Mouse (Mus musculus) forebrain, embryonic 10.5 days (tissue): ENCODE results near the gene Map4. TPM values are rescaled to one million over a fixed set of nuclear protein-coding genes. Genes with fewer than 3 reads are reported as not detected.
A peak's percentile ranks its signal among the peaks of the same experiment; 100 is the strongest.
"Not testable (repeated sequence)": the region's sequence is repeated elsewhere in the genome, so short reads cannot be mapped to it uniquely, and the experiment has no call there.

Experiments
- DNase-seq: peaks from one replicate; pipeline ENCODE4 v3.0.0-alpha.2; 2017; ENCODE audit warnings: low spot score; ENCODE audit errors: extremely low spot score
- H3K27ac ChIP-seq: fragments of 300-500 bp; sonication (generic); 2 replicates; pipeline ENCODE4 v1.5.1; 2016; ENCODE audit warnings: mild to moderate bottlenecking
- H3K27me3 ChIP-seq: fragments of 300-500 bp; sonication (generic); 2 replicates; pipeline ENCODE4 v1.6.1; 2016; ENCODE audit warnings: mild to moderate bottlenecking; ENCODE audit not compliant: poor library complexity, severe bottlenecking
- H3K36me3 ChIP-seq: fragments of 300-500 bp; sonication (generic); replicated peaks from 2 replicates; pipeline ENCODE4 v1.6.1; 2016; ENCODE audit warnings: mild to moderate bottlenecking, moderate library complexity
- H3K4me1 ChIP-seq: fragments of 300-500 bp; sonication (generic); 2 replicates; pipeline ENCODE4 v1.6.1; 2016
- H3K4me3 ChIP-seq: fragments of 300-500 bp; sonication (generic); 2 replicates; pipeline ENCODE4 v1.5.1; 2016; ENCODE audit warnings: mild to moderate bottlenecking, moderate library complexity
- H3K9me3 ChIP-seq: fragments of 300-500 bp; sonication (generic); 2 replicates; pipeline ENCODE4 v1.6.1; 2016; ENCODE audit warnings: mild to moderate bottlenecking, moderate library complexity
- WGBS: fragments of 180-500 bp; shearing (Covaris S2); methylation state at CpG from one replicate; pipeline ENCODE4 v1.1.7; 2016; 5-methylcytosine and 5-hydroxymethylcytosine counted together
- polyA plus RNA-seq: library from polyadenylated mRNA; unstranded; fragments of >200 nt; fragmentation: Nextera tagmentation; extraction: Ambion mirVana; gene quantifications from 2 replicates; pipeline ENCODE4 v1.2.1, GENCODE M21; 2016

Gene Map4
- polyA plus RNA-seq, 1 experiment from 2014 or later, result 52.2 TPM

- Histone ChIP-seq H3K27me3 (no peaks in the 10 kb centered on the region), H3K27ac (no peak overlapping the region), H3K9me3 (no peaks in the 10 kb centered on the region), H3K4me1 (peaks cover 5% of the 10 kb centered on the region; the same call in 1 of the 2 replicates), H3K36me3 (peaks cover 6% of the 10 kb centered on the region; the same call in 1 of the 2 replicates), H3K4me3 (no peak overlapping the region)
- no peak for DNase-seq
- 92% methylated on average over 4 of the region's 4 CpGs for WGBS
These were observed 38.6 kb downstream of the Map4 start for GRCm38 (mm10) chr9:109969792-109970336.

DNA sequence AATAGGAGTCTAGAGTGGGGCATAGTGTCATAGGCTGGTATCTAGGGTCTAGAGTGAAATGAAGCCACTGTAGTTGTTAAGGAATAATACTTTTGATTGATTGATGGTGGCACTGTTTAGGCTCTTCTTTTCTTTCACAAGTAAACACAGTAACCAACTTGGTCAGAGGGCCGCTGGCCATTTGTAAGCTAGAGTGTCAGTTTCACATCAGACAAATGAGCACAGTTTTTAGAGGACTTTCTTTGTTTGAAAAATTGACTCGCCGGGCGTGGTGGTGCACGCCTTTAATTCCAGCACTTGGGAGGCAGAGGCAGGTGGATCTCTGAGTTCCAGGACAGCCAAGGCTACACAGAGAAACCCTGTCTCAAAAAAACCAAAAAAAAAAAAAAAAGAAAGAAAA is 40.5 kb downstream of the Map4 start:
- H3K4me1 ChIP-seq, result peaks cover 11% of the 10 kb centered on the region; the same call in 1 of the 2 replicates
- not testable (repeated sequence) for H3K36me3 ChIP-seq, DNase-seq, H3K9me3 ChIP-seq, H3K4me3 ChIP-seq, H3K27ac ChIP-seq, H3K27me3 ChIP-seq
- WGBS, result 95% methylated on average over 5 of the region's 5 CpGs

DNA sequence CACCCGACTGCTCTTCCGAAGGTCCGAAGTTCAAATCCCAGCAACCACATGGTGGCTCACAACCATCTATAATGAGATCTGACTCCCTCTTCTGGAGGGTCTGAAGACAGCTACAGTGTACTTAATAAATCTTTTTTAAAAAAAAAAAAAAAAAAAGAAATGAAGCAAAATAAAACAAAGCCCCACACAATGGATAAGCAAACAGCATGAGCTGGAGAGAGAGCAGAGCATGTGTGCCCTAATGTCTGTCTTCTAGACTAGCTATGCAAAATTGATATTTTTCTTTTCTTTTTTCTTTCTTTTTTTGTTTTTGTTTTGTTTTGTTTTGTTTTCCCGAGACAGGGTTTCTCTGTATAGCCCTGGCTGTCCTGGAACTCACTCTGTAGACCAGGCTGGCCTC is 49.0 kb downstream of the Map4 start:
- H3K4me3 ChIP-seq, DNase-seq, H3K27me3 ChIP-seq, H3K9me3 ChIP-seq, H3K27ac ChIP-seq, H3K4me1 ChIP-seq: not testable (repeated sequence)
- H3K36me3 ChIP-seq, result peaks cover 35% of the 10 kb centered on the region
- WGBS, result 91% methylated on average over 4 of the region's 4 CpGs

- Histone ChIP-seq H3K4me3 (no peak overlapping the region), H3K27me3 (no peaks in the 10 kb centered on the region), H3K9me3 (no peaks in the 10 kb centered on the region), H3K36me3 (peaks cover 22% of the 10 kb centered on the region), H3K4me1 (no peaks in the 10 kb centered on the region), H3K27ac (no peak overlapping the region)
- peak; percentile 53 for DNase-seq
- WGBS, result 26% methylated on average over 4 of the region's 4 CpGs
These were observed 54.2 kb downstream of the Map4 start for GRCm38 (mm10) chr9:109985416-109985815.

DNA sequence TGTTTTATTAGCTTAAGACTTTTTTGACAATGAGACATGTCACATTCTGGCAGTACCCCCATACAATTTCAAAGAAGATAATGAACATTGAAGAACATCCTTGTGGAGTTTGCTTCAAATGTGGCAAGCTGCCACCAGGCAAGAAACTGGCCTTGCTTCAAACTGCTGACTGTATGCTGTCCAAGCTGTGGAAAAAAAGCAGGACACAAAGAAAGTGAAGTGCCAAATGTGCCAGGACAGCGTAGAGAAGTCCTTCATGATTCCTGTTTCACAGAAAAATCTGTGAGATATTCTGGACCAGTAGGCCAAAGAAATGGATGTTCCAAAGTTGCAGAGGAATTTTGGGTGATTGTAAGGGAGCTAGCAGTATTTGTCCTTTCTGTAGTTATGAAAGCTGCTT is 57.8 kb downstream of the Map4 start:
- 98% methylated on average over 1 of the region's 1 CpGs for WGBS
- no peak overlapping the region for H3K4me3 ChIP-seq
- no peak overlapping the region for H3K27ac ChIP-seq
- H3K27me3 ChIP-seq, result no peaks in the 10 kb centered on the region
- H3K36me3 ChIP-seq, result no peaks in the 10 kb centered on the region
- H3K4me1 ChIP-seq, result no peaks in the 10 kb centered on the region
- no peaks in the 10 kb centered on the region for H3K9me3 ChIP-seq
- no peak for DNase-seq

DNA sequence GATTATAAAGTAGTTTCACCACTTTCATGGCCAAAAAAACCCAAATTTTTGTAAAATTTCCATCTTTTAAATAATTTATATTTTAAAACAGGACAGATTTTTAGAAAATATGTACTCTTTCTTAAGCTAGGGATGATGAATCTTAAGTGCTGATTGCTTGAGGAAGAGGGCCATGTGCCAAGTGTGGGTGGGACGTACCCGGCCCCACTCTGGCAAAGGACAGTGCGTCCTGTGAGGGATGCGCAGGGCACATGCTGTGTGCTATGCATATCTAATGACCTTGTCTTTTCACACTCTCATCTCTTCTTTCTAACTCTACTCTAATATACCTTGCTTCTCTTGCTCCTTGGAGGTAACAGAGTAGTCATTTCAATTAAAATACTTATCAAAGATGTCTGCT is 66.2 kb downstream of the Map4 start:
- no peaks in the 10 kb centered on the region for H3K9me3 ChIP-seq
- H3K27me3 ChIP-seq, result no peaks in the 10 kb centered on the region
- H3K4me3 ChIP-seq, result no peak overlapping the region
- H3K27ac ChIP-seq, result no peak overlapping the region
- H3K4me1 ChIP-seq, result peaks cover 11% of the 10 kb centered on the region
- 89% methylated on average over 4 of the region's 4 CpGs for WGBS
- no peak for DNase-seq
- no peaks in the 10 kb centered on the region for H3K36me3 ChIP-seq

- no peaks in the 10 kb centered on the region for H3K9me3 ChIP-seq
- H3K27me3 ChIP-seq, result no peaks in the 10 kb centered on the region
- no peak for DNase-seq
- H3K36me3 ChIP-seq, result no peaks in the 10 kb centered on the region
- 68% methylated on average over 1 of the region's 1 CpGs for WGBS
- H3K27ac ChIP-seq, result no peak overlapping the region
- no peak overlapping the region for H3K4me3 ChIP-seq
- peaks cover 21% of the 10 kb centered on the region for H3K4me1 ChIP-seq
These were observed 70.7 kb downstream of the Map4 start for GRCm38 (mm10) chr9:110001946-110002345.

DNA sequence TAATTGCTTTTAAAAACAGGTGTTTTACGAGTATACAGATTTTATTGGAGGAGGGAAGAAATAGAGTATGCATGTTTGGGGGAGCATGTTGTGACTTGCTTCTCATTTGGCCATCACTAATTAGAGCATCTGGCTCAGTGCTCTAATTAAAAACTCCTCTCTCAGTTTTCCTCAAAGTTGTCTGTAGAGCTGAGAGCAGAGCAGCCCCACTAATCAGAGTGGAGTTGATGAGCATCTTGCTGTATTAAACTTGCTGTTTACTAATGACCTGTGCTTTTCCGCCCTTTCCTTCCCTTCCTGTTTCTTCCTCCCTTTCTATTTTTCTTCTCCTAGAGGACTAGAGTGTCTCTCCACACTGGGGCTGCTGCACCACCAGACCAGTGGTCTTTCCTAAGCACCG is 71.2 kb downstream of the Map4 start:
- Histone ChIP-seq H3K27me3 (no peaks in the 10 kb centered on the region), H3K9me3 (no peaks in the 10 kb centered on the region), H3K27ac (peak overlapping the region; percentile 5; the same call in 1 of the 2 replicates), H3K36me3 (no peaks in the 10 kb centered on the region), H3K4me1 (peaks cover 21% of the 10 kb centered on the region), H3K4me3 (no peak overlapping the region)
- no peak for DNase-seq
- WGBS, result 70% methylated on average over 3 of the region's 3 CpGs

- WGBS, result 83% methylated on average over 7 of the region's 7 CpGs
- DNase-seq, result no peak
- Histone ChIP-seq H3K36me3 (no peaks in the 10 kb centered on the region), H3K27ac (no peak overlapping the region), H3K4me3 (no peak overlapping the region), H3K4me1 (no peaks in the 10 kb centered on the region), H3K27me3 (no peaks in the 10 kb centered on the region), H3K9me3 (no peaks in the 10 kb centered on the region)
These were observed 88.0 kb downstream of the Map4 start for GRCm38 (mm10) chr9:110019224-110019623.

DNA sequence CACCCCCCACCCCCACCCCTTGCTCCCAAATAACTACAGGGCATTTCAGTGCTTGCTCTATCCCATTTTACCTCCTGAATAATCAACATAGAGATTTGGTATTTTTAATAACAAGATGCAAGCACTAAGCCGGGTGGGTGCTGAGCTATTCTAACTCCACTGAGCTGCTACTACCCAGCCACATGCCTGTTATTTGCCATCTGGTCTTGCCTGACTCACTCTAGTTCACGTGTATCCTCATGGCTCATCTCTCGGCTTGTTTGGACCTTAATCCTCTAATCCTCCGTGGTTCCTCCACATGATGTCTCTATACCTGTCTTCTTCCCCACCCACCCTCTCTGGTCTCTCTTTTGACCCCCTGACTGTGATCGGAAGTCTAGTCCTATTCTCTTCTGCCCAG is 89.1 kb downstream of the Map4 start:
- Histone ChIP-seq H3K9me3 (no peaks in the 10 kb centered on the region), H3K4me3 (no peak overlapping the region), H3K27ac (no peak overlapping the region), H3K4me1 (no peaks in the 10 kb centered on the region), H3K27me3 (no peaks in the 10 kb centered on the region), H3K36me3 (no peaks in the 10 kb centered on the region)
- WGBS, result 76% methylated on average over 5 of the region's 5 CpGs
- no peak for DNase-seq

DNA sequence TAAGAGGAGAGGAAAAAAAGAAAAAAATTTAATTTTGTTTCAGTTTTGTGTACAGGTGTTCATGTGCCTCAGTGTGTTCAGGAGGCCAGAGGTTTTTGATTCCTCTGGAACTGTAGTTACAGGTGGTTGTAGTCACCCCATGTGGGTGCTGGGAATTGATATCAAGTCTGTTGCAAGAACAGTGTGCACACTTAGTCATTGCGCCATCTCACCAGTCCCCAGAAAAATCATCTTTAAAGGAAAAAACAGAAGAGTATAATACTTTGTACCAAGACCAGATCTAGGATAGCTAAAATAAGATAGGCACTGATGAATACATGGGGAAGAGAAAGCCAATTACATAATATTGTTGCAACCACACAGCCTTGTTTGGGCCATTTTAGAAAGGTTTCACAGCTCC is 90.2 kb downstream of the Map4 start:
- Histone ChIP-seq H3K4me3 (no peak overlapping the region), H3K27ac (no peak overlapping the region), H3K36me3 (no peaks in the 10 kb centered on the region), H3K4me1 (no peaks in the 10 kb centered on the region), H3K9me3 (no peaks in the 10 kb centered on the region), H3K27me3 (no peaks in the 10 kb centered on the region)
- 98% methylated on average over 1 of the region's 1 CpGs for WGBS
- no peak for DNase-seq

GRCm38 (mm10) chr9:110022151-110022550 is 90.9 kb downstream of the Map4 start:
- Histone ChIP-seq H3K4me3 (no peak overlapping the region), H3K9me3 (no peaks in the 10 kb centered on the region)
- 94% methylated on average over 2 of the region's 2 CpGs for WGBS

GRCm38 (mm10) chr9:110035091-110035490 is 103.8 kb downstream of the Map4 start:
- H3K27ac ChIP-seq, result no peak overlapping the region
- 87% methylated on average over 4 of the region's 4 CpGs for WGBS
- H3K36me3 ChIP-seq, result peaks cover 62% of the 10 kb centered on the region

More at GRCm38 (mm10) chr9:110022151-110022550, 90.9 kb downstream of the Map4 start:
- DNase-seq, result no peak
- no peak overlapping the region for H3K27ac ChIP-seq
- no peaks in the 10 kb centered on the region for H3K36me3 ChIP-seq
- H3K4me1 ChIP-seq, result no peaks in the 10 kb centered on the region
- no peaks in the 10 kb centered on the region for H3K27me3 ChIP-seq

DNA sequence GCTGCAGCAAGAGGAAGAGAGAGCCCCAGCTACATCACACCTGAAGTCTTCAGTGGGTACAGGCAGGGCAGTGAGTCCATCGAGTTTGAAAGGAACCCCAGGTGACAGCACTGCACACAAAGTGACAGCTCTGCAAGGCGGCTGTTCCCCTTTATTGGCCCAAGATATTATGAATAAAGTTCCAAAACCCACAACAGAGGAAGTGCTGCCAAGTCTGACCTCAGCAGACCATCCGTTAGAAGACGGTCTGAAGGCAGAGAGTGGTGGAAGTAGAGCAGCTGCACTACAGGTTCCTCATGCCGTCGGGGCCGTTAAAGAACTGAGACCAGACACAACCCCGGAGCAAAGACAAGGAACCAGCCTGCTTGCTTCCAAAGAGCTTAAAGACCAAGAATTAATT is 106.6 kb downstream of the Map4 start:
- 94% methylated on average over 8 of the region's 8 CpGs for WGBS
- Histone ChIP-seq H3K4me3 (no peak overlapping the region), H3K36me3 (peaks cover 63% of the 10 kb centered on the region), H3K9me3 (no peaks in the 10 kb centered on the region), H3K4me1 (no peaks in the 10 kb centered on the region), H3K27me3 (no peaks in the 10 kb centered on the region), H3K27ac (no peak overlapping the region)
- no peak for DNase-seq

More at GRCm38 (mm10) chr9:110035091-110035490, 103.8 kb downstream of the Map4 start:
- Histone ChIP-seq H3K9me3 (no peaks in the 10 kb centered on the region), H3K4me3 (no peak overlapping the region), H3K4me1 (no peaks in the 10 kb centered on the region), H3K27me3 (no peaks in the 10 kb centered on the region)
- no peak for DNase-seq
